Mouse (Mus musculus) heart, embryonic 14.5 days (tissue): ENCODE data around the gene Adat3. TPM values are rescaled to one million over a fixed set of nuclear protein-coding genes. Genes with fewer than 3 reads are reported as not detected.

Source experiments
- ATAC-seq: fragments of 200-750 bp; cut with Nextera tagmentation; 2 replicates; pipeline ENCODE4 v1.8.0; 2017; ENCODE audit warnings: low read depth, moderate TSS enrichment; ENCODE audit not compliant: insufficient number of reproducible peaks, insufficient read depth, low FRiP score
- H3K27ac ChIP-seq, 2 experiments: fragments of 200-500 bp in 1 of 2; fragments of 300-500 bp in 1 of 2; sonication (generic) in 1 of 2; replicated peaks in 1 of 2; 2 replicates each; pipeline ENCODE4 v1.5.1; 2012 to 2014; ENCODE audit warnings: low read depth in 2 of 2, low read length in 2 of 2, control low read depth in 1 of 2, mild to moderate bottlenecking in 1 of 2, mixed read lengths in 1 of 2; ENCODE audit not compliant: control insufficient read depth in 1 of 2, insufficient read depth in 1 of 2
- H3K27me3 ChIP-seq: fragments of 300-500 bp; sonication (generic); 2 replicates; pipeline ENCODE4 v1.6.1; 2014; ENCODE audit warnings: mild to moderate bottlenecking, low read length, control low read depth; ENCODE audit not compliant: control insufficient read depth, insufficient read depth
- H3K36me3 ChIP-seq: fragments of 300-500 bp; sonication (generic); 2 replicates; pipeline ENCODE4 v1.6.1; 2014; ENCODE audit warnings: mild to moderate bottlenecking, control low read depth, low read length, mixed read lengths; ENCODE audit not compliant: control insufficient read depth, insufficient read depth
- H3K4me1 ChIP-seq, 2 experiments: fragments of 200-500 bp in 1 of 2; fragments of 300-500 bp in 1 of 2; sonication (generic) in 1 of 2; 2 replicates each; pipeline ENCODE4 v1.6.1; 2012 to 2014; ENCODE audit warnings: low read length in 2 of 2, control low read depth in 1 of 2, mixed read lengths in 1 of 2; ENCODE audit not compliant: control insufficient read depth in 2 of 2, insufficient read depth in 2 of 2
- H3K4me2 ChIP-seq: fragments of 300-500 bp; sonication (generic); 2 replicates; pipeline ENCODE4 v1.6.1; 2014; ENCODE audit warnings: mild to moderate bottlenecking, low read length
- H3K4me3 ChIP-seq, 2 experiments: fragments of 200-500 bp in 1 of 2; fragments of 300-500 bp in 1 of 2; sonication (generic) in 1 of 2; 2 replicates each; pipeline ENCODE4 v1.5.1; 2012 to 2014; ENCODE audit warnings: low read length in 2 of 2, mild to moderate bottlenecking in 2 of 2, control low read depth in 1 of 2, low read depth in 1 of 2, moderate library complexity in 1 of 2; ENCODE audit not compliant: control insufficient read depth in 1 of 2, insufficient read depth in 1 of 2
- H3K9ac ChIP-seq: fragments of 300-500 bp; sonication (generic); 2 replicates; pipeline ENCODE4 v1.6.1; 2014; ENCODE audit warnings: mild to moderate bottlenecking, low read length
- H3K9me3 ChIP-seq: fragments of 300-500 bp; sonication (generic); 2 replicates; pipeline ENCODE4 v1.6.1; 2016; ENCODE audit warnings: low read length, control low read depth; ENCODE audit not compliant: control insufficient read depth
- WGBS: fragments of 180-500 bp; shearing (Covaris S2); extraction: QIAGEN DNeasy Blood & Tissue Kit; methylation state at CpG from one replicate; pipeline ENCODE4 v1.1.7; 2014; 5-methylcytosine and 5-hydroxymethylcytosine counted together
- polyA plus RNA-seq: library from polyadenylated mRNA; unstranded; fragments of >200 nt; fragmentation: Nextera tagmentation; extraction: Ambion mirVana; gene quantifications from 2 replicates; pipeline ENCODE4 v1.2.1, GENCODE M21; 2014

Adat3 gene
- polyA plus RNA-seq, 1 experiment from 2014 or later: 2.6 TPM

DNA sequence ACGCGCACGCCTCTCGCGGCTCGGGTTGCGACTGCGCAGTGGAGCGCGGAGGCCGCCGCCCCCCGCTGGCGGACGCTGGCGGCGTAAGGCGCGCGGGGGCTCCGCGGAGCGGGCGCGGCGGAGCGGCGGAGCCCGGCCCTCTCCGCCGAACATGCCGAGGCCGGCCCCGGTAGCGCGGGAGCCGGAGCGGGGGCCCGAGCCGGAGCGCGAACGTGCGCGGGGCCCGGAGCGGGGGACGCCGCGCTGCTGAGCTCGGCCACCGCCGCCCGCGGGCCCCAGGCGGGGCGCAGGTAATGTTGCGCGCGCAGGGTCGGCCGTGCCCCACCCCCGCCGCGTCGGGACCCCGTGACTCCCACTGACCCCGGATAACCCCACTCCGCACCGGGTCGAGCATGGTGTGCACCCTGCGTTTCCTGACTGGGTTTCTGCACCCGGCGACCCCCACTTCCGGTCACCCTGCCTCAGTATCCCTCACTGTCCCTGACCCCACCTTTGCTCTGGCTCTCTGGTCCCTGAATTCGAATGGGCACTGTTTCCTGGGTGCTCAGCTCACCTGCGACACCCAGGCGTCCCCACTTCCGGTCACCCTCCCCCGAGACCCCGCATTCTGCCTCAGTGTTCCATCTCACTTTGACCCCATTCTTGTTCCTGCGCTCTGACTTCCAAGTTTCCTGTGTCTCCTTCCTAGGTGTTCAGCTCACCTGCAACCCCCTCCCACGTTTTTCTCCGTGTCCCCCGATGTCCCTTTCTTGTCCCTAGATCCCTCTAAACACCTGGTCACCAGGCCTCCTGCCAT, 20.2 kb downstream of the Adat3 start, which contains the start of gene Csnk1g2:
Gene Csnk1g2, plus strand, starts transcription at position 178 of the 796 bp plus-strand sequence.
- peak within 1 kb of the TSS; percentile 96 for H3K9ac ChIP-seq
- peak within 1 kb of the TSS; percentile 98 for H3K4me2 ChIP-seq
- peak within 1 kb of the TSS; percentile 86 to 92 for H3K4me3 ChIP-seq
- WGBS: under 1% methylated on average over 74 of the region's 85 CpGs
- peak; percentile 10 for ATAC-seq
- no peaks in the 10 kb centered on the region for H3K36me3 ChIP-seq
- no peaks in the 10 kb centered on the region for H3K27me3 ChIP-seq
- no peaks in the 10 kb centered on the region for H3K9me3 ChIP-seq
- H3K4me1 ChIP-seq: peaks cover 27 to 47% of the 10 kb centered on the region in 2 experiments
- peak within 1 kb of the TSS; percentile 90 to 99 for H3K27ac ChIP-seq

DNA sequence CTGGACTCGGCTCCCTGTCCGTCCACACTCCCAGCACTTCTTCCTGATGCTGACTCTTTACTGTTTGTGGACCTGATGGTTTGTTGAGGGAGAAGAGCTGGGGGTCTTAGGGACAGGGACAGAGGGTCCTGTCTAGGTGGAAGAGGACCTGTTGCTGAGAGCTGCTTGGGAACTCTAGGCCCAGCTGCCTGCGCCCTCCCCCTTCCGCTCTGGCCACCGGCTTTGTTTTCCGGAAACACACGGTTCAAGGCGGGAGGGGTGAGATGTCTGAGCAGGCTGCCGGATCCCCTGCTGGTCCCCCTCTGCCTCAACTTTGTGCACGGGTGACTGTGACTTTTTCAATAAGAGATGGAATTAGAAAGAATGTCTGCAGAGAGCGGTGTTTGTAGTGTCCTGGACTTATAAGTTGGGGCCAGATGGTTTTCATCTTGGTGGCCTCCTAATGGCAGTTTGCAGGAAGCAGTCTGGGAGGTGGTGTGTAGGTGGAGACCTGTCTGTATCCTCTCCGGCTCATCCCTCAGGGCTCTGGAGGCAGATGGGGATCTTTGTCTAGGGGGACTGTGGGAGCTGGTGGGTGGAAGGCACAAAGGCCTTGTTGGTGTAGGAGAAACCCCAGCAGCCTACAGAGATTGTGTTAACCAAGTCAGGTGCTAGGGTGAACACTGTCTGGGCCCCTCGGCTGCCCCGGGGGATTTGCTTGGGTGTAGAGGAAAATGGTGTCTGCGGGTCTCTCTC, 20.9 kb downstream of the Adat3 start:
- Histone ChIP-seq H3K36me3 (no peaks in the 10 kb centered on the region), H3K4me1 (peaks cover 28 to 50% of the 10 kb centered on the region in 2 experiments)

DNA sequence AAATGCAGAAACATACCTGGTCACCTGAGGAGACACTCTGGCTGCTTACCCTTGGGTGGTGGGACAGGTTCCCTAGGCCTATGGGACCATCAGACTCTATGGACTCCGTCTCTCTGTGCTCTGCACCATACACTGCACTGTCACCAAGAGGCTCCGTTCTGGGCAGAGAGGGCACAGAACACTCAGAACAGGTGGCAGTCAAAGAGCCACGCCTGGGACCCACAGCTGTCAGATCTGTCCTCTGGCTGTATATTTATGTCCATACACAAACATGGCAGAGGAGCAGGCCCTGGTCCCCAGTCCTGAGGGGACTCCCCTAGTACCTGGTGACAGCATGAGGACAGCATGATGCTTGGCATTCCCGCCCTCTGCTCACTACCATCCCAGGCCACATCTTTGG, 23.1 kb downstream of the Adat3 start:
- Histone ChIP-seq H3K4me3 (no peak overlapping the region), H3K4me1 (peaks cover 42 to 66% of the 10 kb centered on the region in 2 experiments), H3K27ac (no peak overlapping the region), H3K27me3 (no peaks in the 10 kb centered on the region), H3K9me3 (no peaks in the 10 kb centered on the region), H3K36me3 (no peaks in the 10 kb centered on the region), H3K4me2 (no peak overlapping the region), H3K9ac (peak overlapping the region; percentile 22; the same call in 1 of the 2 replicates)
- no peak for ATAC-seq
- WGBS: 86% methylated on average over 4 of the region's 4 CpGs

More for the DNA sequence above, 20.9 kb downstream of the Adat3 start:
- Histone ChIP-seq H3K4me3 (peak overlapping the region; percentile 86 to 92), H3K9me3 (no peaks in the 10 kb centered on the region), H3K9ac (peak overlapping the region; percentile 96), H3K27ac (peak overlapping the region; percentile 86 to 90), H3K4me2 (peak overlapping the region; percentile 98), H3K27me3 (no peaks in the 10 kb centered on the region)
- ATAC-seq: no peak
- WGBS: 13% methylated on average over 15 of the region's 15 CpGs

DNA sequence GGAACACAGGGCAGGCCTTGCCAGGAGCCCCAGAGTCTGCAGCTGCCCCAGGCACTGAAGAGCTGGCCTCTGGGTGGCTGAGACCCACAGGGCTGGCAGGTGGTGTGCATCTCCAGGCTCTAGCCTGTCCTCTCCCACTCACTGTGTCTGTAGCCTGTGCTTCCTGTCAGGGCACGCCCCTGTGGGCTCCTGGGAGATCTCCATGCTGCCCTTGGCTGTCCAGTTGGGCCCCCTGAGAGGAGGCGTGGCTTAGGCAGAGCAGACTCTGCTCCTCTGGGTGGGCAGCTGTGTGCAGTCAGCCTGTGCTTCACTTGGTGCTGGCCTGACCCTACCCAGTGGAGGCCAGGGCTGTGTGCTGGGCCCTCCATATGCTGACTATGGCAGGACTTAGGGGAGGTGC, 25.0 kb downstream of the Adat3 start:
- Histone ChIP-seq H3K27me3 (no peaks in the 10 kb centered on the region), H3K27ac (0 out of 4 replicates have a peak overlapping the region, but pooled peaks of 1 of the 2 experiments have one; percentile 12), H3K4me1 (peaks cover 39 to 60% of the 10 kb centered on the region in 2 experiments), H3K4me3 (no peak overlapping the region), H3K4me2 (0 out of 2 replicates have a peak overlapping the region, but pooled peaks have one; percentile 27), H3K36me3 (peaks cover 6% of the 10 kb centered on the region), H3K9ac (peak overlapping the region; percentile 56), H3K9me3 (no peaks in the 10 kb centered on the region)
- ATAC-seq: 0 out of 2 replicates have a peak, but pooled peaks have one; percentile 23
- WGBS: 9% methylated on average over 2 of the region's 2 CpGs

DNA sequence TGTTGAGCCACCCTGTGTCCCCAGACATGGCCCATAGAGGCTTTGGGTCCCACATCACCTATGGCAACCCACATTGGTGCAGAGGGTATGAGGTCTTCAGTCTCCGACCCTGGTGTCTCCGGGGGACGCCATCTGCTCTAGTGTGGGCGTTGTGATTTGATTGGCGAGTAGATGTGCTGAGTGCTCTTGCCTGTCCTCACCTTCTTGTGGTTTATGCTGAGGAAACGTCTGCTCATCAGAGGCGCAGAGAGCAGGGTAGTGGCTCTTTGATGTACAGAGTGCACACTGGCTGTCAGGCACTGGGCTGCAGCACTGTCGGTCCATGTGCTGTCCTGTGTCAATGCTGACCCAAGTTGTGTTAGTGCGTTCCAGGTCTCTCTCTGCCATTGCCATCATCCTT, 26.2 kb downstream of the Adat3 start:
- H3K36me3 ChIP-seq: peaks cover 8% of the 10 kb centered on the region
- H3K9ac ChIP-seq: no peak overlapping the region
- ATAC-seq: no peak
- H3K27me3 ChIP-seq: no peaks in the 10 kb centered on the region
- no peak overlapping the region for H3K4me2 ChIP-seq
- 66% methylated on average over 9 of the region's 9 CpGs for WGBS
- H3K9me3 ChIP-seq: no peaks in the 10 kb centered on the region
- no peak overlapping the region for H3K4me3 ChIP-seq
- no peak overlapping the region for H3K27ac ChIP-seq
- H3K4me1 ChIP-seq: peaks cover 32 to 53% of the 10 kb centered on the region in 2 experiments

DNA sequence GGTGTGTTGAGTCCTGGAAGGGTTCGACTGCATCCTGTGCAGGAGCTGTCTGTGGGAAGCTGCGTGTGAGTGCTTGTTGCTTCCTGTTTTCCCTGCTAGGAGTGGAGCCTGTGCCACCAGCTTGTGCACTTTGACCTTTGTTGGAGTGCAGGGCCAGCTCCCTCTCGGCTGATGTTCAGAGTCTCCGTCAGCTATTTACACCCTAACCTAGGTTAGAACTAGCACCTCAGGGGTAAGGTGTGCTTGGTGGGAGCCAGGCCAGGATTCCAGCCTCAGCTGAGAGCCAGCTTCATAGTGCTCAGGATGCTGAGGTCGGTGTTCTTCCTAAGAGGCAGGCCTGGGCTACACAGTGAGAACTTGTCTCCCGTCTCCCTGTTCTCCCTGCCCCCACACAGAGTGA, 32.7 kb downstream of the Adat3 start:
- no peaks in the 10 kb centered on the region for H3K9me3 ChIP-seq
- H3K9ac ChIP-seq: no peak overlapping the region
- WGBS: 78% methylated on average over 6 of the region's 6 CpGs
- no peak for ATAC-seq
- H3K4me1 ChIP-seq: peaks cover 0 to under 1% of the 10 kb centered on the region in 2 experiments; a peak in 1 of 4 replicates
- H3K4me2 ChIP-seq: no peak overlapping the region
- no peak overlapping the region for H3K27ac ChIP-seq
- no peak overlapping the region for H3K4me3 ChIP-seq
- H3K36me3 ChIP-seq: peaks cover 72% of the 10 kb centered on the region
- H3K27me3 ChIP-seq: no peaks in the 10 kb centered on the region

DNA sequence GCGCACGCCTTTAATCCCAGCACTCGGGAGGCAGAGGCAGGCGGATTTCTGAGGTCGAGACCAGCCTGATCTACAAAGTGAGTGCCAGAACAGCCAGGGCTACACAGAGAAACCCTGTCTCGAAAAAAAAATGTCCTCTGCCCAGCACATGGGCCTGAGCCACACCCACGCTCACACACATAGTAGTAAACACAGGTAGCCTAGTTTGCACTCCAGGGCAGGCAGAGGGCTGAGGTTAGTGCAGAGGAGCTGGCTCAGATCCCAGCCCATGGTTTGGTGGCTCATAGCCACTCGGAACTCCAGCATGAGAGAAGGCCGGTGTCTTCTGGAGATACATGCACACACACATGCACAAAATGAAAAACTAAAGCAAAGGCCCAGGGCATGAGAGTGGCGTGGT, 44.3 kb downstream of the Adat3 start:
- H3K27ac ChIP-seq: no peak overlapping the region
- no peaks in the 10 kb centered on the region for H3K9me3 ChIP-seq
- no peak for ATAC-seq
- no peaks in the 10 kb centered on the region for H3K27me3 ChIP-seq
- no peak overlapping the region for H3K4me2 ChIP-seq
- H3K36me3 ChIP-seq: peaks cover 65% of the 10 kb centered on the region
- 94% methylated on average over 10 of the region's 10 CpGs for WGBS
- no peak overlapping the region for H3K9ac ChIP-seq
- H3K4me1 ChIP-seq: no peaks in the 10 kb centered on the region; a peak in 1 of 4 replicates
- no peak overlapping the region for H3K4me3 ChIP-seq
